Mouse (Mus musculus) telencephalon, adult 2 months (tissue): ENCODE results near the gene Dnm3.
A peak's percentile ranks its signal among the peaks of the same experiment; 100 is the strongest.

Source experiments
- DNase-seq: peaks from one replicate; pipeline ENCODE4 v3.0.0-alpha.2; 2011; ENCODE audit warnings: low read depth, low spot score

Dnm3 gene

DNA sequence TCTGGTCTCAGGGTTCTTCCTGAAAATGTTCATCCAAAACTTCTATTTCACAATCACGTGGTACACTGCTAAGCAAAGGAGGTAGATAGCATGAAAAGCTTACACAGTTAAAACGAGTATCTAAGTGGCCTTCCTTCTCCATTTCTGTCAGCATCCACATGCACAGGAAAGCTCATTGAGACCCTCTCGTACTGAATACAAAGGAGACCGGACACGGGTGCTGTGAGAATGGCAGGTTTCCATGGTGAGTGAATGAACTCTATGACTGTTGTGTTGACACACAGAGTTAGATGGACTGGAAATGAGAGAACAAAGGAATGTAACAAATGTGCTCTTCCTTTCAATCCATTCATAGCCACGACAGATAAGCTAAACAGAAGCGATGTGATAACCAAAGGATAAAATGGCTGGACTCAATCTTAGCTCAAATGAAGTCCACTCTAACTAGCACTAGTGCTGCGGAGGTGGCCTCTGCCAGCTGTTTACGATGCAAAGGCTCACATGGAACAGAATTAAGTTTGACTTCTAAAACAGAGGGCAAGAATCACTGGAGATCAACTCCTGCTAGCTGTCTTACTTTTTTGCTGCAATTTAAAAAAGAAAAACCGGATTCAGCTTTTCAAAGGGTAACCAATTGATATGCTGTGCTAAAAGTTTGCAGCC lies 268.2 kb downstream of the Dnm3 start:
- DNase-seq, result no peak

DNA sequence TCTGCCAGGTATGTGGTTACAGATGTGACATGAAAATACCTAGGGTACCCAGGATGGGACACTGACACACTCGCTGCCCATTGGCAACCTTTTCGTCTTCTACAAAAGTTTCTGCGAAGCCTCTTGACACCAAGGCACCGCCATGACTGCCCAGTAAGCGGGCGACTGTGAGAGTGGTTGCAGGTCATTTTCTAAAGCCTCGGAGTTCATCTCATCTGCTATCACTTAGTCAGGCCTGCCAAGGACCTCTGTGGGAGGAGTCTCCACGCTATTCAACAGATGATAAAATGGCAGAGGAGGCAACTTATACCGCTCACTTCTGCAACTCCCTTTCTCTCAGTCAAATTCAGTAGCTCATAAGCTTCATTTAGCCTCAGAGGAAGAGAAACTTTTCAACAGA lies 268.8 kb downstream of the Dnm3 start:
- no peak for DNase-seq

DNA sequence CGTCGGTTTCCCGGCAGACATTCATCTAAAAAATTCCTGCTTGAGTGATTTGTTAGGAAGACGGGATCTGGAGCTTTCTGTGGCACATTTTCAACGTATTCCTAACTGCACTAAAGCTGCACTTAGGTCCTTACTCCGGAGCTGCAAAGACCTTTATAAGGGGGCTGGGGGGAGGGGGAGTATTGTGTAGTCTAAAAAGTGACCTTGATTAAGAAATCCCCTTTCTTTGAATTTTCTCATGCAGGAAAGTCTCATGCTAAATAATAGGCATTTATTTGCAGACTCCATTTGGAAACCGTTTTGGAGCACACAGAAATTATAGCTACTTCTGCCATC lies 270.2 kb downstream of the Dnm3 start:
- DNase-seq, result no peak

DNA sequence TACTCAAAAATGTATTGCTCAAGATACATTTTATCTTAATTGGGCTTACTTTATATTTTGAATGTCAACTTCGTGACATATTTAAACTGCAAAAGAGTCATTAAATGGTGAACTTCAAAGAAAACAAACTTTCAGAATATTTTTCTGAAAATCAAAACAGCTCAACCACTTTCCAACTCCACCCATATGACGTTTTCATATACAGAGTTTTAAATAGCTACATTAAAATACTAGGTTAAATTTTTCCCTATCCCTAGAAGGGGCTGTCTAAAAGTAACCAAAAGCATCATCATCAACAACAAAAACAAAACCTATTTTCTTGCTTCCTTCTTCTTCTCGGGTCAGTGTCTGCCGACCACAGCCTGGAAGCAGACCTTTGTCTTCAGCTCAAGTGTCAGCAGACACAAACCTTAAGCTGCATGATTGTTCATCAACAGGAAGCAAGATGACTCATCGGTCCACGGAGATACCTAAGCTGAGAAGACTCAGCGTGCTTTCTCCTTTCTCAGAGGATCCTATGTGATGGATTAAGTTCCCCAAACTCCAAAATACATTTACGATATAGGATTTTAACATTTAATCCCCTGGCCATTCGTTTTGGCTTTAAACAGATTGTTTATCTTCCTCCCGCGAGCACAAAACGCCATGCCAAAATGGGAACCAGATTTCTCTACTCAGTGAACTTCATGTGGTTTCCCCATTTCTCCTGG lies 270.7 kb downstream of the Dnm3 start:
- no peak for DNase-seq

DNA sequence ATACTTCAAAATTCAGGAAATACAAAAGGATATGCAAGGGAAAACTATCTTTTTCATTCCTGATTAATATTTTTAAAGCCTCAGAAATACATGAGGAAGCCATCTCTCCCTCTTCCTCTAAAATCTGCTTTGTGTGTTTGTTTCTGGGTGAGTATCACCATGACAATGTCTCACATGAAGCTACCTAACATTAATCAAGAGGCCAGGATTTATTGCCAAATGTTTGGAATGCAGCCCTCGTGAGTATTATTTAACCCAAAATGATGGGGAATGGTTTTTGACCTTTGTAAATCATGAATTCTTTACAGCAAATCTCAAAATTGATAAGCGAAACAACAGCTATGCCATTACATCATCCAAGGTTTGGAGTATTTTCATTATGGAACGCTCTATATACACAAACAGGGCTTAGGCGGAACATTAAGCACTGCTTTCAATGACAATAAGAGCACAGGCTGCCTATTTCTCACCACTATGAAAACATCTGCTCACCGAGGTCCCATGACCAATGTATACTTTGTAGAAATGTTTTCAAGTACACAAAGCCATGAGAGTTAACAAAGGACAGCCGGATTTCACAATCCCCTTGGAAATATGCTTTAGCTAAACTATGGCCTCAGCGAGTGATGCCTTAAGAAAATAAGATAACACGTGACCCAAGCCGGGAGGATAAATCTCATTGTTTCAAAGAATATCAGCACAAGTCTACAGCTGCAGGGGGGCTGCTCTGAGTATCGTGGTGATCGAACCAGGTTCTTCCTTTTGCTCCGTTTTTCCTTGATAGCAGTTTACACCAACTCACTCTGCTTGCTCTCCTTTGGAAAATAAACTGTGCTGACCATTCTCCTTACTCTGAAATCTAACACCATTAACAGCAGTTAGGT lies 275.1 kb downstream of the Dnm3 start:
- no peak for DNase-seq

DNA sequence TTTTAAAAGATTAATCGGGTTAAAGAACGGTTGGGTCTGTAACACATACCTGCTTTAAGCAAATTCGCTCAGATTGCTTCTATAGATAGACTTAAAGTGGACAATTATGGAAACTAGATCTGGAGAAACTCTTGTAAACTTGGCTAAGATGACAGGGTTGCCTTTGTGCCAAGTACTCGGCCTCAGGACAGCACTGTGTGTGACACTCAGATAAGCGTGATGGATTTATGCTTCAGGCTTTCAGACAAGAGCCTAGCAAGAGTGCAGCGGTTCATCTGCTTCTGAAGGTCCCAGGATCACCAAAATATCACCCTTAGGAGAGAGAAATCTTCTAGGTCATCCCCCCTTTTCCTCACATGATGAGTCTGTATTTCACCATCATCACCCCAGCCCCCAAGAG lies 277.4 kb downstream of the Dnm3 start:
- no peak for DNase-seq

DNA sequence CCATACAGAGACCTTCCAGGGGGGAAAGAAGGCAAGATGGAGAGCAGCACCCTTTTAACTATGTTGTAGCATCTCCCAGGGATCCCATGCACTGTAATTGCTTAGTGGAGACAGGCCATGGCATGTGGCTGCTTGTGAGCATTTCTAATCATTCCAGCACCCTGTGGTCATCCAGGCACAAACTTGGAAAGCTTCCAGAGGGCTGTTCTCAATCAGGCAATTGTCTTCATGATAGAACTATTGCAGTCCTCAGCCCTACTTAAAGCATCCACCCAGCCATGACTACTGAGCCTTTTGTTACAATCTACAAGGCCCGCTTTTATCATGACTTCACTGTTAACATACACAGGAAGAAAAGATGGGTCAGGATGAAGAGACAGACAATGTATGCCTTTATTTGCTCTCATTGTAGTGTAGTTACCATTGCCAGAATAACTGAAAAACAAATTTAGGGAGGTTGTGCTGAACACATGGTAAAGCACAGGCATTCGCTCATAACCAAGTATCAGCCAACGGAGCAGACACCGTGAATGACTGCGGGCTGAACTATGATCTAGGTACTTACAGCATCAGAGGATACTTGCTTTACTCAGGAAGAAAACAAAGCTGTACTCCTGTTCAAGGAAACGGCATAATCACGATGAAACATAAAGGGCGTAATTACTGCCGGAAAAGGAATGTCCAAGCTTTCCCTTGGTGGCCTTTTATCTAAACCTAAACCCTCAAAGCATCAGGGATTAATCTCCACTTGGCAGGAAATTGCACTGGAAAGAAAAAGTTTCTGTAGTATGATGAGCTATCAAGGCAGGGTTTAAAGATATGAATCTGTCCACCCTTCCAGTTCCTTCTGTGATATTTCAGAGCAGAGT lies 280.8 kb downstream of the Dnm3 start:
- DNase-seq, result peak; percentile 62

- no peak for DNase-seq
Measured at GRCm38 (mm10) chr1:162188744-162189143, 289.1 kb downstream of the Dnm3 start.

DNA sequence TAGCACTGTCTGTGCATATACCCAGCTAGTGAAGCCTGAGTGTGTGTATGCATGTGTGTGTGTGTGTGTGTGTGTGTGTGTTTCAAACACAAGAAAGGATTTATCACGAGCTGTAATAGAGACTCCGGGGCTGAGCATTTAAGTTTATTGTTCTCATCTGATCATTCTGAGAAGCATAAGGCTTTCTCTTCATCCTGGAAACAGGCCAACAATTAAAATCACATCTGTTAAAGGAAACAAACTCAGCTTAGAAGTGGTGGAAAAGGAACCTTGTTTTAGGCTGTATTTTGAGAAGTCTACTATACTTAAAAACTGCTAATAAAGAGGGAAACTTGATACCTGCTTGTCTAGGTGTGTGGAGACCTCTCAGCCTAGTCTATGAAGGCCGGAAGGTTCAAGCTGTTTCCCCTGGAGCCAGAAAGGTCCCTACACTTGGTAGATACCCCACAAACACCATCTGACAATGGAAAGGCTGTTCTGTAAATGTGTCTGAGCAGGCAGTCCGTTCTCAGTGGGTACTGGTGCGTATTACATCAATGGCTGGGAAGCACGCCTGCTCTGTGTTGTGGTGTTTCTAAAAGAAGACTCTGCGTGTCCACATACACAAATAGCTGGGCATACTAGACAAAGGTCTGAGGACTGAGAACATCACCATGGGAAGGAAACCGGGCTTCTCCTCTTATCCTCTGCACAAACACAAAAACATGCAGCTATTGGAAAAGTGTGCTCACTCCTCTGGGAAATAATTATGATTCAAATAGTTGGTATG lies 290.3 kb downstream of the Dnm3 start:
- peak; percentile 21 for DNase-seq

GRCm38 (mm10) chr1:162186470-162187351 lies 291.1 kb downstream of the Dnm3 start:
- DNase-seq, result no peak

- DNase-seq, result peak; percentile 6
Measured at GRCm38 (mm10) chr1:162184003-162184748, 293.7 kb downstream of the Dnm3 start.

DNA sequence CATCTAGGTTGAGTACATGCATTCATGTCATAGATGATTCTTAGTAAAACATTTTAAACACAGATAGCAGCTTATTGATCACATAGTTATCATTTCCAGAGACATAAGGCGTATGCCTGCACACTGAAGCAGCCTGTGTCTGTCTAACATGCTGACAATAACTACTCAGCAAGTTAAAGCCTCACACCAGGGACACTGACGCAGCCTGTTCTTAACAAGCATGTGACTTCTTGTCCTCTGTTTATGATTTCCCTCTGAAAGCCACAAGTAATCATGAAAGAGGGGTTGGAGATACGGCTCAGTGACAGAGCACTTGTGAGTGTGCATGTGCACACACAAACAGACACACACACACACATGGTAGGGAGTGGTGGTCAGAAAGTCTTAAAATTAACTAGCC lies 294.4 kb downstream of the Dnm3 start:
- no peak for DNase-seq

- no peak for DNase-seq
Measured at GRCm38 (mm10) chr1:162181187-162181975, 296.5 kb downstream of the Dnm3 start.

DNA sequence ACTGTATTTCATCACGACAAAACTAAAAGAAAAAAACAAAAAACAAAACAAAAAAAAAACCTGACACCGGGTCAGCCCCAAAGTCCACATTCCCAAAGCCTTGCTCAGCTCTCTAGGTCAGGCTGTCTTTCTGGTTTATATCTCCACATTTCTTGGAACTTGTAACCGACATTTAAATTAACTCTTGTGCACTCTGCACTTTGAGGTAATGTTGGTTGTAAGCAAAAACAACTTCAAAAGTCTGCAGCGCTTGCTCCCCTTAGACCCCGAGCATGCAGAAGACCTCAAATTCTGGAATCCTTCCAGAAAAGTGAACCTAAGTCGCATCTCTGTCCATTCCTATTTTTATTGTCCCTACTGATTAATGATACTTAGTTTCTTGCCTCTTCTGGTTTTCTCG lies 297.4 kb downstream of the Dnm3 start:
- no peak for DNase-seq

DNA sequence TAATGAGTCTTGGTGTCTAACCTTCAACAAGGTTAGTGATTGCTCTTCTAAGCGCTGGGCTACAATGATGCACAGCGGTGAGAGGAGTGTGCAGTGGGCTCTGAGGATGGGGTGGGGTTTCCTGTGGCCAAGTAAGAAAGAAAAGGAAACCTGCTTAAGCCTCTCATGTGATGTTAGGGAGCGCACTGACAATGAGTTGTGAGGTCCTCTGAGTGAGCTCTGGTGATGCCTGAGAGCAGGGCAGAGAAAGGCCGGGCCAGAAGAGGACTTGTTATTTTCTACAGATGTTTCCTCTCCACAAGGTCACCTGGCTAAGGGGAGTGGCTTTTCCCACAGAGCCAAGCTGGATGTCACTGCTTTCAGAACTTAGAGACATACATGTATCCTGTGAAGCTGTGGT lies 298.4 kb downstream of the Dnm3 start:
- DNase-seq, result no peak

DNA sequence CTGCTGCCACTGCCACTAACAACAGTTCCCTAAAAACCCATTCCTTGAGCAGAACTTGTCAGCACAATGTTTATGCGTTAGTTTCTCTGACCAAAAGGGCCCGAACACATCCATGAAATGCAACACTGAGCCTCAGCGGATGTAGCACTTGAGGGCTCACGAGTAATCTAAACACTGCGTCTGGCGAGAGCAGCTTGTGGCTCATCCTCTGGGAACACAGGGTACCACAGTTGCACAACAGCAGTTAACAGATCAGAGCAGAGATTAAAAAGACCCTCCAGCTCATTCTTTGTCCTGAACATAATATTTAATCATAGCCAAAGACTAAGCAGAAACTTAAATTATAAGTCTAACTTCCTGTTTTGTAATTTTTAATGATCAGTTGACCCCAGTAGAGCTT lies 305.0 kb downstream of the Dnm3 start:
- no peak for DNase-seq

GRCm38 (mm10) chr1:162163687-162164484 lies 313.9 kb downstream of the Dnm3 start:
- DNase-seq, result no peak

GRCm38 (mm10) chr1:162162677-162163076 lies 315.2 kb downstream of the Dnm3 start:
- no peak for DNase-seq
